Mouse (Mus musculus): Measurements from ENCODE around the gene Apba3.

GRCm38 (mm10) chr10:81290698-81291460, 24.1 kb downstream of the Apba3 start:
- TF ChIP-seq GATA1 (IDR thresholded peaks at IDR 0.05; ENCODE audit: low read length) (no peak), TAL1 (IDR thresholded peaks at IDR 0.05; ENCODE audit: low read length) (no peak)

All from erythroblast, embryonic 14.5 days (primary cell).